In the genomic region with DNA sequence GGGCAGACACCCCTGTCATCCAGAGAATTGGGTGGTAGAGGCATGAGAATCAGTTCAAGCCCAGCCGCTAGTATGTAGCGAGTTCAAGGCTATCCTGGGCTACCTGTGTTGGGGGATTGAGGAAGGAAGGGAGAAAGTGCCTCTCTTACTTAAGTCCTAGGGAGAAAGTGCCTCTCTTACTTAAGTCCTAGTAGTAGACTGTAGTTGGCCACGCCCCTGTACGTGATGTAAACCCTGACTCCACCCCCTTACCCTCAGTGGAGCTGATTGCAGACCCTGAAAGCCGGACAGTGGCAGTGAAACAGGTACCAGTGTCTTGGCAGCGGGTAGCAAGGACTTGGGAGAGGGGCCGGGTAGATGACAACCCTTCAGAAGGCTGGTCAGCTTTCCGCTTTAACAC, we compare ENCODE assay signal across 8 mouse cellular contexts. TPM values are rescaled to one million over a fixed set of nuclear protein-coding genes. Genes with fewer than 3 reads are reported as not detected.
DNase-seq lines count a peak whose midpoint lies in the region; ATAC-seq and TF ChIP-seq lines count a peak whose summit lies in the region.

No protein-coding gene starts in this region.

- 0 out of 2 replicates have a peak overlapping the region, but pooled peaks have one; percentile 12 for H3K9ac ChIP-seq in heart, adult 2 months (ENCODE audit: low read depth, low read length)
- peak overlapping the region; percentile 74 for H3K9ac ChIP-seq in heart, postnatal 0 days (replicated peaks; ENCODE audit: low read depth, low read length)
- peak overlapping the region; percentile 83 for H3K9ac ChIP-seq in liver, embryonic 11.5 days (ENCODE audit: low read depth, low read length)
- peak overlapping the region; percentile 85 for H3K9ac ChIP-seq in neural tube, embryonic 12.5 days

- no peaks in the 10 kb centered on the region for H3K9me3 ChIP-seq in heart, postnatal 0 days (replicated peaks; ENCODE audit: control insufficient read depth, low read length)
- no peaks in the 10 kb centered on the region for H3K9me3 ChIP-seq in liver, embryonic 11.5 days (ENCODE audit: control insufficient read depth, low read length)
- H3K9me3 ChIP-seq in neural tube, embryonic 12.5 days = no peaks in the 10 kb centered on the region

- 25% methylated on average over 8 of the region's 8 CpGs for WGBS in heart, adult 2 months
- WGBS in heart, postnatal 0 days = 29% methylated on average over 8 of the region's 8 CpGs
- WGBS in liver, embryonic 11.5 days = 26% methylated on average over 8 of the region's 8 CpGs
- 28% methylated on average over 8 of the region's 8 CpGs for WGBS in neural tube, embryonic 12.5 days

- no peak for TF ChIP-seq EP300 in heart, adult 2 months (IDR thresholded peaks at IDR 0.05; ENCODE audit: insufficient read depth, low read depth, low read length)
- TF ChIP-seq EP300 in heart, postnatal 0 days (IDR thresholded peaks at IDR 0.05; ENCODE audit: low read depth) = no peak

- no peak for ATAC-seq in heart, postnatal 0 days (ENCODE audit: insufficient read depth, low read depth)
- no peak; the same call in 1 of the 2 replicates for ATAC-seq in liver, embryonic 11.5 days (replicated peaks; ENCODE audit: low FRiP score)
- no peak for ATAC-seq in neural tube, embryonic 12.5 days (ENCODE audit: low FRiP score, low read depth)

- TF ChIP-seq CTCF in heart, adult 2 months (IDR thresholded peaks at IDR 0.05) = no peak
- no peak for TF ChIP-seq CTCF in heart, postnatal 0 days (IDR thresholded peaks at IDR 0.05; ENCODE audit: low read depth)

- H3K27ac ChIP-seq in heart, adult 2 months = peak overlapping the region; percentile 91
- H3K27ac ChIP-seq in brown adipose tissue, adult 24 weeks (replicated peaks; ENCODE audit: low read depth, low read length) = peak overlapping the region; percentile 24; the same call in 1 of the 2 replicates
- H3K27ac ChIP-seq in heart, postnatal 0 days (ENCODE audit: low read depth) = peak overlapping the region; percentile 84
- peak overlapping the region; percentile 97 for H3K27ac ChIP-seq in liver, embryonic 11.5 days (ENCODE audit: low read depth, low read length)
- no peak overlapping the region for H3K27ac ChIP-seq in neural tube, embryonic 12.5 days

- H3K4me3 ChIP-seq in heart, adult 2 months = peak overlapping the region; percentile 83
- H3K4me3 ChIP-seq in brown adipose tissue, adult 24 weeks (ENCODE audit: insufficient read depth, low read depth, low read length) = peak overlapping the region; percentile 90; the same call in 1 of the 2 replicates
- H3K4me3 ChIP-seq in heart, postnatal 0 days (ENCODE audit: low read depth, low read length) = peak overlapping the region; percentile 84
- peak overlapping the region; percentile 91 for H3K4me3 ChIP-seq in liver, embryonic 11.5 days (ENCODE audit: low read depth, low read length)
- H3K4me3 ChIP-seq in neural tube, embryonic 12.5 days = peak overlapping the region; percentile 77

- H3K4me2 ChIP-seq in heart, postnatal 0 days (ENCODE audit: low read depth, low read length) = peak overlapping the region; percentile 95
- peak overlapping the region; percentile 93 for H3K4me2 ChIP-seq in liver, embryonic 11.5 days
- H3K4me2 ChIP-seq in neural tube, embryonic 12.5 days (replicated peaks) = peak overlapping the region; percentile 87

- 0 out of 2 replicates have a peak, but pooled peaks have one; percentile 18 for TF ChIP-seq POLR2A in heart, adult 2 months (IDR thresholded peaks at IDR 0.05; ENCODE audit: insufficient read depth, low read depth, low read length)

- no peak for DNase-seq in heart, adult 2 months
- DNase-seq in heart, adult 9 months (ENCODE audit: low spot score in 2 of 2) = no peak
- DNase-seq in heart, postnatal 0 days (ENCODE audit: low spot score) = no peak
- no peak for DNase-seq in liver, embryonic 11.5 days (ENCODE audit: low spot score)
- DNase-seq in Muller cell, postnatal 12 days (ENCODE audit: inconsistent ontology term) = no peak
- no peak for DNase-seq in frontal cortex, postnatal 25 days (ENCODE audit: low spot score in 2 of 2)

- no peaks in the 10 kb centered on the region for H3K36me3 ChIP-seq in heart, adult 2 months (ENCODE audit: control insufficient read depth, insufficient read depth, low read length)
- peaks cover 18% of the 10 kb centered on the region for H3K36me3 ChIP-seq in heart, postnatal 0 days (replicated peaks; ENCODE audit: control insufficient read depth, insufficient read depth, low read length)
- peaks cover 15% of the 10 kb centered on the region for H3K36me3 ChIP-seq in liver, embryonic 11.5 days (ENCODE audit: control insufficient read depth, insufficient read depth, low read length)
- peaks cover 27% of the 10 kb centered on the region for H3K36me3 ChIP-seq in neural tube, embryonic 12.5 days

- peaks cover 6% of the 10 kb centered on the region for H3K4me1 ChIP-seq in heart, adult 2 months (ENCODE audit: control insufficient read depth, insufficient read depth, low read length)
- peaks cover 12% of the 10 kb centered on the region for H3K4me1 ChIP-seq in brown adipose tissue, adult 24 weeks (ENCODE audit: control insufficient read depth, insufficient read depth, insufficient read length, low read length)
- peaks cover 24% of the 10 kb centered on the region for H3K4me1 ChIP-seq in heart, postnatal 0 days (ENCODE audit: control insufficient read depth, insufficient read depth)
- H3K4me1 ChIP-seq in liver, embryonic 11.5 days (replicated peaks; ENCODE audit: control insufficient read depth, insufficient read depth, low read length) = peaks cover 44% of the 10 kb centered on the region
- H3K4me1 ChIP-seq in neural tube, embryonic 12.5 days = peaks cover 46% of the 10 kb centered on the region

- no peaks in the 10 kb centered on the region for H3K79me2 ChIP-seq in heart, adult 2 months (replicated peaks; ENCODE audit: control insufficient read depth, insufficient read depth, low read length)

- H3K27me3 ChIP-seq in heart, adult 2 months (ENCODE audit: control insufficient read depth, insufficient read depth, low read length) = no peaks in the 10 kb centered on the region
- H3K27me3 ChIP-seq in heart, postnatal 0 days (ENCODE audit: control insufficient read depth, insufficient read depth, low read length) = no peaks in the 10 kb centered on the region
- H3K27me3 ChIP-seq in liver, embryonic 11.5 days (replicated peaks; ENCODE audit: control insufficient read depth, insufficient read depth, low read length) = no peaks in the 10 kb centered on the region
- H3K27me3 ChIP-seq in neural tube, embryonic 12.5 days (replicated peaks) = no peaks in the 10 kb centered on the region

- intact Hi-C loops in heart, adult 2 months (cut with DNase I) = loop anchor here (5.0 kb wide), 1 partner anchor 39 kb away; the partner anchor contains the start of gene Fuz

RNA-seq across cellular contexts. Expression of gene Pnkp, which starts 1.0 kb away (rescaled TPM):
- total RNA-seq in heart, adult 2 months (2021) = 10 to 100 TPM; 15.3 to 19.6 TPM
- 20.2 and 30.1 TPM in 2 replicates for polyA plus RNA-seq in heart, adult 2 months (2012; rRNA removed)
- 15.7 and 20.2 TPM in 2 replicates for polyA plus RNA-seq in brown adipose tissue, adult 24 weeks (2012; ENCODE audit: insufficient read depth, insufficient read length, missing spikeins)
- 43.6 and 45.9 TPM in 2 replicates for total RNA-seq in heart, postnatal 0 days (2014; rRNA removed; ENCODE audit: low replicate concordance)
- 24.5 and 27.2 TPM in 2 replicates for polyA plus RNA-seq in heart, postnatal 0 days (2015; fragmentation: Nextera tagmentation; extraction: Ambion mirVana)
- 30.9 and 32.5 TPM in 2 replicates for polyA plus RNA-seq in liver, embryonic 11.5 days (2014; fragmentation: Nextera tagmentation; extraction: Ambion mirVana)
- polyA plus RNA-seq in neural tube, embryonic 12.5 days (2016; fragmentation: Nextera tagmentation; extraction: Ambion mirVana) = 32.3 and 39.3 TPM in 2 replicates

RNA-seq across cellular contexts. Expression of gene Tbc1d17, which starts 9.0 kb away (rescaled TPM):
- total RNA-seq in heart, adult 2 months (2021) = 10 to 100 TPM; 29.6 to 46.6 TPM
- polyA plus RNA-seq in heart, adult 2 months (2012; rRNA removed) = 56.0 and 61.9 TPM in 2 replicates
- polyA plus RNA-seq in brown adipose tissue, adult 24 weeks (2012; ENCODE audit: insufficient read depth, insufficient read length, missing spikeins) = 24.5 and 28.2 TPM in 2 replicates
- 43.5 and 101 TPM in 2 replicates for total RNA-seq in heart, postnatal 0 days (2014; rRNA removed; ENCODE audit: low replicate concordance)
- polyA plus RNA-seq in heart, postnatal 0 days (2015; fragmentation: Nextera tagmentation; extraction: Ambion mirVana) = 51.7 and 57.5 TPM in 2 replicates
- polyA plus RNA-seq in liver, embryonic 11.5 days (2014; fragmentation: Nextera tagmentation; extraction: Ambion mirVana) = 50.5 and 53.3 TPM in 2 replicates
- polyA plus RNA-seq in neural tube, embryonic 12.5 days (2016; fragmentation: Nextera tagmentation; extraction: Ambion mirVana) = 95.4 and 101 TPM in 2 replicates

RNA-seq across cellular contexts. Expression of gene Akt1s1, which starts 9.1 kb away (rescaled TPM):
- 10 to 100 TPM; 62.6 to 72.8 TPM for total RNA-seq in heart, adult 2 months (2021)
- polyA plus RNA-seq in heart, adult 2 months (2012; rRNA removed) = 53.8 and 63.0 TPM in 2 replicates
- polyA plus RNA-seq in brown adipose tissue, adult 24 weeks (2012; ENCODE audit: insufficient read depth, insufficient read length, missing spikeins) = 42.8 and 49.8 TPM in 2 replicates
- 81.8 and 137 TPM in 2 replicates for total RNA-seq in heart, postnatal 0 days (2014; rRNA removed; ENCODE audit: low replicate concordance)
- polyA plus RNA-seq in heart, postnatal 0 days (2015; fragmentation: Nextera tagmentation; extraction: Ambion mirVana) = 91.3 and 91.8 TPM in 2 replicates
- polyA plus RNA-seq in liver, embryonic 11.5 days (2014; fragmentation: Nextera tagmentation; extraction: Ambion mirVana) = 46.5 and 53.9 TPM in 2 replicates
- 108 and 116 TPM in 2 replicates for polyA plus RNA-seq in neural tube, embryonic 12.5 days (2016; fragmentation: Nextera tagmentation; extraction: Ambion mirVana)

RNA-seq across cellular contexts. Expression of gene Ptov1, which starts 11.7 kb away (rescaled TPM):
- 100 to 1,000 TPM; 155 to 172 TPM for total RNA-seq in heart, adult 2 months (2021)
- polyA plus RNA-seq in heart, adult 2 months (2012; rRNA removed) = 293 and 317 TPM in 2 replicates
- polyA plus RNA-seq in brown adipose tissue, adult 24 weeks (2012; ENCODE audit: insufficient read depth, insufficient read length, missing spikeins) = 68.5 and 73.6 TPM in 2 replicates
- total RNA-seq in heart, postnatal 0 days (2014; rRNA removed; ENCODE audit: low replicate concordance) = 335 and 364 TPM in 2 replicates
- polyA plus RNA-seq in heart, postnatal 0 days (2015; fragmentation: Nextera tagmentation; extraction: Ambion mirVana) = 246 and 248 TPM in 2 replicates
- 162 and 164 TPM in 2 replicates for polyA plus RNA-seq in liver, embryonic 11.5 days (2014; fragmentation: Nextera tagmentation; extraction: Ambion mirVana)
- polyA plus RNA-seq in neural tube, embryonic 12.5 days (2016; fragmentation: Nextera tagmentation; extraction: Ambion mirVana) = 630 and 637 TPM in 2 replicates

RNA-seq across cellular contexts. Expression of gene Med25, which starts 34.6 kb away (rescaled TPM):
- 10 to 100 TPM; 70.0 to 85.8 TPM for total RNA-seq in heart, adult 2 months (2021)
- 107 and 121 TPM in 2 replicates for polyA plus RNA-seq in heart, adult 2 months (2012; rRNA removed)
- 21.6 and 21.8 TPM in 2 replicates for polyA plus RNA-seq in brown adipose tissue, adult 24 weeks (2012; ENCODE audit: insufficient read depth, insufficient read length, missing spikeins)
- 112 and 136 TPM in 2 replicates for total RNA-seq in heart, postnatal 0 days (2014; rRNA removed; ENCODE audit: low replicate concordance)
- 69.0 and 73.3 TPM in 2 replicates for polyA plus RNA-seq in heart, postnatal 0 days (2015; fragmentation: Nextera tagmentation; extraction: Ambion mirVana)
- 66.8 and 72.5 TPM in 2 replicates for polyA plus RNA-seq in liver, embryonic 11.5 days (2014; fragmentation: Nextera tagmentation; extraction: Ambion mirVana)
- polyA plus RNA-seq in neural tube, embryonic 12.5 days (2016; fragmentation: Nextera tagmentation; extraction: Ambion mirVana) = 156 and 158 TPM in 2 replicates

Comparison
In these comparisons a context has a peak if more than half of its experiments do, and no peak if none do; other contexts are left out.
1. H3K9ac ChIP-seq: peak in every context shown above with its lines; median percentile 85 in neural tube, embryonic 12.5 days; 83 in liver, embryonic 11.5 days; 74 in heart, postnatal 0 days; 12 in heart, adult 2 months.